Mouse (Mus musculus) testis, adult 2 months (tissue): ENCODE results near the gene Memo1. TPM values are rescaled to one million over a fixed set of nuclear protein-coding genes. Genes with fewer than 3 reads are reported as not detected.
"Not testable (repeated sequence)": the region's sequence is repeated elsewhere in the genome, so short reads cannot be mapped to it uniquely, and the experiment has no call there.

Experiments
- H3K27ac ChIP-seq: fragments of 200-500 bp; 2 replicates; pipeline ENCODE4 v1.5.1; 2012; ENCODE audit warnings: low read depth, low read length; ENCODE audit not compliant: control insufficient read depth, insufficient read depth
- H3K27me3 ChIP-seq: fragments of 200-500 bp; 2 replicates; pipeline ENCODE4 v1.6.1; 2012; ENCODE audit warnings: mild to moderate bottlenecking, low read length, moderate library complexity; ENCODE audit not compliant: control insufficient read depth, insufficient read depth
- H3K36me3 ChIP-seq: fragments of 200-500 bp; 2 replicates; pipeline ENCODE4 v1.6.1; 2012; ENCODE audit warnings: mild to moderate bottlenecking, low read length; ENCODE audit not compliant: control insufficient read depth, insufficient read depth
- H3K4me1 ChIP-seq: fragments of 200-500 bp; 2 replicates; pipeline ENCODE4 v1.6.1; 2012; ENCODE audit warnings: low read length; ENCODE audit not compliant: control insufficient read depth, insufficient read depth
- H3K4me3 ChIP-seq: fragments of 200-500 bp; 2 replicates; pipeline ENCODE4 v1.5.1; 2012; ENCODE audit warnings: low read depth, mild to moderate bottlenecking, low read length, moderate library complexity, mixed read lengths; ENCODE audit not compliant: control insufficient read depth
- CTCF ChIP-seq: fragments of 200-500 bp; IDR thresholded peaks from 2 replicates; pipeline ENCODE4 v1.5.1; 2012; ENCODE audit warnings: low read depth, mild to moderate bottlenecking, inconsistent platforms, low read length, moderate library complexity; ENCODE audit not compliant: control insufficient read depth, insufficient read depth, insufficient replicate concordance
- POLR2A ChIP-seq: fragments of 200-500 bp; IDR thresholded peaks from 2 replicates; pipeline ENCODE4 v1.6.1; 2012; ENCODE audit warnings: low read depth, mild to moderate bottlenecking, inconsistent platforms, low read length, moderate library complexity; ENCODE audit not compliant: control insufficient read depth
- polyA plus RNA-seq: library from polyadenylated mRNA; depleted of rRNA; stranded (reverse); fragments of >200 nt; gene quantifications from 2 replicates; pipeline ENCODE4 v1.2.3, GENCODE M21; 2012

The Memo1 gene
- polyA plus RNA-seq, 1 experiment: 110 TPM

- Histone ChIP-seq H3K36me3 (no peaks in the 10 kb centered on the region; the same call in 1 of the 2 replicates), H3K4me3 (no peak overlapping the region), H3K27ac (no peak overlapping the region), H3K4me1 (no peaks in the 10 kb centered on the region), H3K27me3 (no peaks in the 10 kb centered on the region)
- no peak for TF ChIP-seq CTCF
- no peak for TF ChIP-seq POLR2A
These were observed 86.0 kb downstream of the Memo1 start for GRCm38 (mm10) chr17:74209143-74209908.

- H3K27me3 ChIP-seq: no peaks in the 10 kb centered on the region
- H3K4me1 ChIP-seq: no peaks in the 10 kb centered on the region
- no peak overlapping the region for H3K27ac ChIP-seq
- TF ChIP-seq CTCF (no peak), POLR2A (no peak)
- no peak overlapping the region for H3K4me3 ChIP-seq
- no peaks in the 10 kb centered on the region for H3K36me3 ChIP-seq
These were observed 99.4 kb downstream of the Memo1 start for GRCm38 (mm10) chr17:74195943-74196342.

GRCm38 (mm10) chr17:74194755-74195154, 100.6 kb downstream of the Memo1 start:
- no peaks in the 10 kb centered on the region for H3K4me1 ChIP-seq
- H3K27ac ChIP-seq: no peak overlapping the region
- H3K4me3 ChIP-seq: no peak overlapping the region
- no peaks in the 10 kb centered on the region for H3K27me3 ChIP-seq
- TF ChIP-seq POLR2A: no peak
- no peak for TF ChIP-seq CTCF
- H3K36me3 ChIP-seq: no peaks in the 10 kb centered on the region

GRCm38 (mm10) chr17:74193463-74193862, 101.9 kb downstream of the Memo1 start:
- Histone ChIP-seq H3K27ac (no peak overlapping the region), H3K4me3 (no peak overlapping the region), H3K27me3 (no peaks in the 10 kb centered on the region), H3K36me3 (no peaks in the 10 kb centered on the region), H3K4me1 (no peaks in the 10 kb centered on the region)
- no peak for TF ChIP-seq CTCF
- no peak for TF ChIP-seq POLR2A

GRCm38 (mm10) chr17:74191446-74191845, 103.9 kb downstream of the Memo1 start:
- no peak for TF ChIP-seq POLR2A
- no peak for TF ChIP-seq CTCF
- H3K4me3 ChIP-seq: no peak overlapping the region
- H3K4me1 ChIP-seq: no peaks in the 10 kb centered on the region
- H3K27me3 ChIP-seq: no peaks in the 10 kb centered on the region
- H3K27ac ChIP-seq: no peak overlapping the region
- no peaks in the 10 kb centered on the region for H3K36me3 ChIP-seq

GRCm38 (mm10) chr17:74186197-74186596, 109.1 kb downstream of the Memo1 start:
- Histone ChIP-seq H3K27me3 (no peaks in the 10 kb centered on the region), H3K4me3 (no peak overlapping the region), H3K36me3 (no peaks in the 10 kb centered on the region), H3K27ac (no peak overlapping the region), H3K4me1 (no peaks in the 10 kb centered on the region)
- TF ChIP-seq POLR2A: no peak
- no peak for TF ChIP-seq CTCF

- no peaks in the 10 kb centered on the region for H3K27me3 ChIP-seq
- no peak overlapping the region for H3K27ac ChIP-seq
- H3K36me3 ChIP-seq: no peaks in the 10 kb centered on the region
- H3K4me3 ChIP-seq: no peak overlapping the region
- TF ChIP-seq CTCF (no peak), POLR2A (no peak)
- no peaks in the 10 kb centered on the region for H3K4me1 ChIP-seq
These were observed 110.6 kb downstream of the Memo1 start for GRCm38 (mm10) chr17:74184739-74185138.

- no peak overlapping the region for H3K27ac ChIP-seq
- TF ChIP-seq CTCF: no peak
- no peak for TF ChIP-seq POLR2A
- no peaks in the 10 kb centered on the region for H3K27me3 ChIP-seq
- H3K4me1 ChIP-seq: no peaks in the 10 kb centered on the region
- no peaks in the 10 kb centered on the region for H3K36me3 ChIP-seq
- H3K4me3 ChIP-seq: no peak overlapping the region
These were observed 114.4 kb downstream of the Memo1 start for GRCm38 (mm10) chr17:74180889-74181288.

- H3K4me1 ChIP-seq, H3K4me3 ChIP-seq, H3K27ac ChIP-seq, H3K36me3 ChIP-seq, H3K27me3 ChIP-seq: not testable (repeated sequence)
These were observed 115.7 kb downstream of the Memo1 start for GRCm38 (mm10) chr17:74179640-74180039.
